Mouse (Mus musculus) bone marrow, adult 2 months (tissue): ENCODE data around the gene Krt32.

Experiments
- CTCF ChIP-seq: fragments of 200-500 bp; IDR thresholded peaks from 2 replicates; pipeline ENCODE4 v1.5.1; 2011; ENCODE audit warnings: low read length, control low read depth; ENCODE audit not compliant: control insufficient read depth, insufficient read depth
- POLR2A ChIP-seq: fragments of 200-500 bp; IDR thresholded peaks from 2 replicates; pipeline ENCODE4 v1.6.1; 2011; ENCODE audit warnings: low read depth, mild to moderate bottlenecking, control low read depth, low read length, borderline replicate concordance; ENCODE audit not compliant: control insufficient read depth

GRCm38 (mm10) chr11:100124901-100125300 lies 36.9 kb upstream of the Krt32 start:
- TF ChIP-seq CTCF, result no peak
- TF ChIP-seq POLR2A, result no peak
